Comparison of ENCODE assay signal across 7 mouse cellular contexts in genomic region chr12:84222405-84222961, GRCm38 (mm10). TPM values are rescaled to one million over a fixed set of nuclear protein-coding genes. Genes with fewer than 3 reads are reported as not detected.
DNase-seq lines count a peak whose midpoint lies in the region; ATAC-seq and TF ChIP-seq lines count a peak whose summit lies in the region.

No protein-coding gene starts in this region.

- no peak for TF ChIP-seq CTCF in E14TG2a.4 (conservative IDR thresholded peaks at IDR 0.05; ENCODE audit: low read length)
- no peak for TF ChIP-seq CTCF in heart, postnatal 0 days (IDR thresholded peaks at IDR 0.05; ENCODE audit: low read depth)

- peak overlapping the region; percentile 36; the same call in 1 of the 2 replicates for H3K9ac ChIP-seq in heart, postnatal 0 days (replicated peaks; ENCODE audit: low read depth, low read length)
- H3K9ac ChIP-seq in lung, embryonic 16.5 days (ENCODE audit: low read length), result peak overlapping the region; percentile 27; the same call in 1 of the 2 replicates

- peaks cover 8% of the 10 kb centered on the region for H3K27me3 ChIP-seq in E14TG2a.4 (ENCODE audit: insufficient read depth, low read length)
- H3K27me3 ChIP-seq in heart, postnatal 0 days (ENCODE audit: control insufficient read depth, insufficient read depth, low read length), result no peaks in the 10 kb centered on the region
- no peaks in the 10 kb centered on the region for H3K27me3 ChIP-seq in lung, embryonic 16.5 days (ENCODE audit: control insufficient read depth, insufficient read depth, low read depth, low read length)

- H3K4me3 ChIP-seq in E14TG2a.4 (replicated peaks; ENCODE audit: low read length), result 0 out of 2 replicates have a peak overlapping the region, but pooled peaks have one; percentile 26
- H3K4me3 ChIP-seq in heart, postnatal 0 days (ENCODE audit: low read depth, low read length), result peak overlapping the region; percentile 49
- H3K4me3 ChIP-seq in lung, embryonic 16.5 days (ENCODE audit: low read length), result peak overlapping the region; percentile 32

- 2% methylated on average over 17 of the region's 17 CpGs for WGBS in heart, postnatal 0 days
- WGBS in lung, embryonic 16.5 days, result 3% methylated on average over 17 of the region's 17 CpGs

- DNase-seq in adipocyte (ENCODE audit: low spot score), result peak; percentile 73
- DNase-seq in heart, postnatal 0 days (ENCODE audit: low spot score), result peak; percentile 74
- DNase-seq in kidney, postnatal 25 days, result peak; percentile 69 to 87

- H3K4me2 ChIP-seq in heart, postnatal 0 days (ENCODE audit: low read depth, low read length), result peak overlapping the region; percentile 75
- H3K4me2 ChIP-seq in lung, embryonic 16.5 days (ENCODE audit: low read depth, low read length), result peak overlapping the region; percentile 58

- peak overlapping the region; percentile 34 for H3K27ac ChIP-seq in heart, postnatal 0 days (ENCODE audit: low read depth)
- no peak overlapping the region for H3K27ac ChIP-seq in lung, embryonic 16.5 days (ENCODE audit: low read length)

- ATAC-seq in erythroid progenitor cell, adult 5-6 weeks (replicated peaks; ENCODE audit: low FRiP score, poor library complexity, severe bottlenecking), result peak; percentile 65
- peak; percentile 45; the same call in 1 of the 2 replicates for ATAC-seq in heart, postnatal 0 days (ENCODE audit: insufficient read depth, low read depth)
- ATAC-seq in lung, embryonic 16.5 days (ENCODE audit: low read depth), result no peak
- ATAC-seq in neutrophil, adult 5-6 weeks (ENCODE audit: extremely low read depth, insufficient number of reproducible peaks, low FRiP score, poor library complexity, severe bottlenecking), result peak; percentile 73

- no peak for TF ChIP-seq EP300 in heart, postnatal 0 days (IDR thresholded peaks at IDR 0.05; ENCODE audit: low read depth)

- peaks cover 73% of the 10 kb centered on the region for H3K4me1 ChIP-seq in E14TG2a.4 (replicated peaks; ENCODE audit: low read depth, low read length)
- H3K4me1 ChIP-seq in heart, postnatal 0 days (ENCODE audit: control insufficient read depth, insufficient read depth), result 0 out of 2 replicates have a peak, but pooled peaks cover 6% of the 10 kb centered on the region
- H3K4me1 ChIP-seq in lung, embryonic 16.5 days (replicated peaks; ENCODE audit: control insufficient read depth, insufficient read depth, low read length), result peaks cover 7% of the 10 kb centered on the region

- H3K9me3 ChIP-seq in E14TG2a.4 (ENCODE audit: low read length), result no peaks in the 10 kb centered on the region
- no peaks in the 10 kb centered on the region; the same call in 1 of the 2 replicates for H3K9me3 ChIP-seq in heart, postnatal 0 days (replicated peaks; ENCODE audit: control insufficient read depth, low read length)
- no peaks in the 10 kb centered on the region for H3K9me3 ChIP-seq in lung, embryonic 16.5 days (ENCODE audit: control insufficient read depth, low read length)

- H3K36me3 ChIP-seq in E14TG2a.4 (ENCODE audit: insufficient read depth, low read length), result no peaks in the 10 kb centered on the region
- H3K36me3 ChIP-seq in heart, postnatal 0 days (replicated peaks; ENCODE audit: control insufficient read depth, insufficient read depth, low read length), result no peaks in the 10 kb centered on the region
- H3K36me3 ChIP-seq in lung, embryonic 16.5 days (ENCODE audit: control insufficient read depth, insufficient read depth, low read length), result no peaks in the 10 kb centered on the region

RNA-seq across cellular contexts. Expression of gene Elmsan1, which starts 3.8 kb away (rescaled TPM):
- total RNA-seq in erythroid progenitor cell, adult 5-6 weeks (2015; ENCODE audit: low replicate concordance), result 20.9 and 23.5 TPM in 2 replicates
- 29.0 and 51.1 TPM in 2 replicates for total RNA-seq in erythroid progenitor cell, adult 5-6 weeks (2017; ENCODE audit: low replicate concordance)
- total RNA-seq in heart, postnatal 0 days (2014; rRNA removed; ENCODE audit: low replicate concordance), result 13.5 and 14.5 TPM in 2 replicates
- 3.5 and 3.6 TPM in 2 replicates for polyA plus RNA-seq in heart, postnatal 0 days (2015; fragmentation: Nextera tagmentation; extraction: Ambion mirVana)
- 11.1 and 12.1 TPM in 2 replicates for polyA plus RNA-seq in lung, embryonic 16.5 days (2015; fragmentation: Nextera tagmentation; extraction: Ambion mirVana)
- 79.1 and 84.4 TPM in 2 replicates for total RNA-seq in neutrophil, adult 5-6 weeks (2017)
